ENCODE assay signal across 8 mouse cellular contexts in the genomic region with DNA sequence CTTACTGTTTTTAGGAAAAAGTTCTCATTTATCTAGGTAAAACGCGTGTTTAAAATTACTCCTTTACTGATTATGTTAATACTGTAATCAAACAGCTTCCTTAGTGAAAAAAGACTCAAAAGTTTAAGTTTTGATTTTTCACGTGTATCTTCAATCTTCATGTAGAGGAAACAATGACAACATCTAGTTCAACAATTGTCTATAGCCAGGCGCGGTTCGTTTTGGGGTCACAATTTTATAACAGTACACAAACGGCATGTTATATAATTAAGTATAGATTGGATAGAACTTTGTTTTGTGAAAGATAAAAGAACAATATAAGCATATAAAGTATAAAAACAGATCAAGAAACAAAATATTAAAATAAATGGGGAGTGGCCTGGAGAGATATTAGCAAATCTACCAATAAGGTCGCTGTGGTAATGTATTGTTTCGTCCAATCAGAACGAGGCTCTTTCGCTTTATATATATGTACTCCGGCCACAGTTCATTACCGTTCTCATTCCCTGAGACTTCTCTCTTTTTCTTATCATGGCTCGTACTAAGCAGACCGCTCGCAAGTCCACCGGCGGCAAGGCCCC. TPM values are rescaled to one million over a fixed set of nuclear protein-coding genes. Genes with fewer than 3 reads are reported as not detected.
DNase-seq lines count a peak whose midpoint lies in the region; ATAC-seq and TF ChIP-seq lines count a peak whose summit lies in the region.

A gene (plus strand): TSS at position 493 of the 581 bp plus-strand sequence.

- peak; percentile 53 for ATAC-seq in embryonic facial prominence, embryonic 11.5 days (replicated peaks; ENCODE audit: insufficient number of reproducible peaks, low FRiP score, low TSS enrichment, low read depth)
- peak; percentile 58 for ATAC-seq in heart, embryonic 14.5 days (ENCODE audit: insufficient number of reproducible peaks, insufficient read depth, low FRiP score, low read depth)
- no peak for ATAC-seq in cerebellum, adult (ENCODE audit: insufficient number of reproducible peaks, low FRiP score, low TSS enrichment)

- H3K36me3 ChIP-seq in ES-Bruce4 (ENCODE audit: control insufficient read depth, insufficient read depth, low read length, poor library complexity, severe bottlenecking): no peaks in the 10 kb centered on the region
- H3K36me3 ChIP-seq in embryonic facial prominence, embryonic 11.5 days (replicated peaks; ENCODE audit: control insufficient read depth, insufficient read depth, low read depth, low read length): no peaks in the 10 kb centered on the region
- no peaks in the 10 kb centered on the region for H3K36me3 ChIP-seq in heart, embryonic 14.5 days (ENCODE audit: control insufficient read depth, insufficient read depth, low read length)

- H3K9me3 ChIP-seq in ES-Bruce4 (replicated peaks; ENCODE audit: control insufficient read depth, insufficient read depth, low read length, poor library complexity, severe bottlenecking): no peaks in the 10 kb centered on the region
- no peaks in the 10 kb centered on the region for H3K9me3 ChIP-seq in embryonic facial prominence, embryonic 11.5 days (replicated peaks; ENCODE audit: control insufficient read depth, low read length)
- no peaks in the 10 kb centered on the region for H3K9me3 ChIP-seq in heart, embryonic 14.5 days (ENCODE audit: control insufficient read depth, low read length)

- H3K9ac ChIP-seq in ES-Bruce4 (ENCODE audit: low read depth, poor library complexity, severe bottlenecking): peak within 1 kb of the TSS; percentile 82
- H3K9ac ChIP-seq in embryonic facial prominence, embryonic 11.5 days (replicated peaks; ENCODE audit: low read length): peak within 1 kb of the TSS; percentile 79
- peak within 1 kb of the TSS; percentile 79 for H3K9ac ChIP-seq in heart, embryonic 14.5 days (ENCODE audit: low read length)

- no peaks in the 10 kb centered on the region for H3K4me1 ChIP-seq in ES-Bruce4 (ENCODE audit: control insufficient read depth, insufficient read depth, low read length)
- H3K4me1 ChIP-seq in embryonic facial prominence, embryonic 11.5 days (ENCODE audit: control insufficient read depth, insufficient read depth, low read length): no peaks in the 10 kb centered on the region
- peaks cover 3 to 19% of the 10 kb centered on the region in 2 experiments for H3K4me1 ChIP-seq in heart, embryonic 14.5 days (ENCODE audit: control insufficient read depth in 2 of 2, insufficient read depth in 2 of 2, low read length in 2 of 2)

- WGBS in embryonic facial prominence, embryonic 11.5 days: under 1% methylated on average over 17 of the region's 18 CpGs
- WGBS in heart, embryonic 14.5 days: 2% methylated on average over 18 of the region's 18 CpGs

- TF ChIP-seq CTCF in ES-Bruce4 (IDR thresholded peaks at IDR 0.05; ENCODE audit: low read depth, low read length): no peak

- TF ChIP-seq EP300 in ES-Bruce4 (IDR thresholded peaks at IDR 0.05; ENCODE audit: insufficient read depth, low read depth, low read length): no peak

- peak within 1 kb of the TSS; percentile 67 for H3K4me2 ChIP-seq in embryonic facial prominence, embryonic 11.5 days (ENCODE audit: low read depth, low read length)
- H3K4me2 ChIP-seq in heart, embryonic 14.5 days (ENCODE audit: low read length): peak within 1 kb of the TSS; percentile 70

- H3K4me3 ChIP-seq in ES-Bruce4 (ENCODE audit: low read depth, low read length): peak within 1 kb of the TSS; percentile 85
- H3K4me3 ChIP-seq in embryonic facial prominence, embryonic 11.5 days (ENCODE audit: low read depth, low read length): peak within 1 kb of the TSS; percentile 48
- peak within 1 kb of the TSS; percentile 37 to 44 for H3K4me3 ChIP-seq in heart, embryonic 14.5 days (ENCODE audit: control insufficient read depth in 1 of 2, insufficient read depth in 1 of 2, low read depth in 1 of 2, low read length in 2 of 2)

- peak; percentile 90 for DNase-seq in 3T3-L1 (ENCODE audit: low read depth, low spot score)
- DNase-seq in embryonic facial prominence, embryonic 11.5 days (ENCODE audit: low spot score): peak; percentile 91
- peak in 1 of 2 experiments; percentile 27 for DNase-seq in layer of hippocampus, postnatal 25 days (ENCODE audit: extremely low spot score in 1 of 2, low spot score in 1 of 2)
- DNase-seq in lung, postnatal 25 days (ENCODE audit: low spot score): peak; percentile 78
- DNase-seq in right cerebral cortex, postnatal 10 days (ENCODE audit: low spot score in 2 of 2): peak; percentile 38 to 80

- no peaks in the 10 kb centered on the region for H3K27me3 ChIP-seq in ES-Bruce4 (ENCODE audit: control insufficient read depth, insufficient read depth, low read length, poor library complexity, severe bottlenecking)
- no peaks in the 10 kb centered on the region for H3K27me3 ChIP-seq in embryonic facial prominence, embryonic 11.5 days (ENCODE audit: control insufficient read depth, insufficient read depth, low read length)
- no peaks in the 10 kb centered on the region for H3K27me3 ChIP-seq in heart, embryonic 14.5 days (ENCODE audit: control insufficient read depth, insufficient read depth, low read length)

- no peak for TF ChIP-seq POLR2A in ES-Bruce4 (IDR thresholded peaks at IDR 0.05; ENCODE audit: insufficient read depth, low read length)

- peak within 1 kb of the TSS; percentile 96 for H3K27ac ChIP-seq in ES-Bruce4 (ENCODE audit: insufficient read depth, low read length)
- H3K27ac ChIP-seq in embryonic facial prominence, embryonic 11.5 days (replicated peaks; ENCODE audit: low read depth, low read length): peak within 1 kb of the TSS; percentile 91
- H3K27ac ChIP-seq in heart, embryonic 14.5 days (replicated peaks in 1 of 2; ENCODE audit: control insufficient read depth in 1 of 2, insufficient read depth in 1 of 2, low read depth in 2 of 2, low read length in 2 of 2): peak within 1 kb of the TSS; percentile 81

RNA-seq across cellular contexts. Expression of the gene that starts here (rescaled TPM):
- 3.2 and 4.7 TPM in 2 replicates for polyA plus RNA-seq in ES-Bruce4 (2011; ENCODE audit: insufficient read depth, insufficient read length, low read depth, missing spikeins)
- polyA plus RNA-seq in embryonic facial prominence, embryonic 11.5 days (2014; fragmentation: Nextera tagmentation; extraction: Ambion mirVana): 10.2 and 11.3 TPM in 2 replicates
- 2.2 and 3.7 TPM in 2 replicates for polyA plus RNA-seq in heart, embryonic 14.5 days (2014; fragmentation: Nextera tagmentation; extraction: Ambion mirVana)
- total RNA-seq in layer of hippocampus, postnatal 25 days (2021): 10 to 100 TPM; 10.0 to 14.4 TPM
